Mouse (Mus musculus) liver, adult 2 months (tissue): ENCODE measurements at regions not wholly inside any gene's neighbourhood (a gene's known extent, or its start where the extent isn't known, plus 50 kb on each side); places are given as distances from the start of the nearest gene placed in this dataset.

ENCODE experiments used
- CTCF ChIP-seq: fragments of 200-500 bp; IDR thresholded peaks from 2 replicates; pipeline ENCODE4 v1.5.1; 2011; ENCODE audit warnings: low read depth, low read length, control low read depth
- POLR2A ChIP-seq: fragments of 200-500 bp; IDR thresholded peaks from 2 replicates; pipeline ENCODE4 v1.6.1; 2011; ENCODE audit warnings: low read length, control low read depth; ENCODE audit not compliant: insufficient read depth; ENCODE audit errors: extremely low read depth

DNA sequence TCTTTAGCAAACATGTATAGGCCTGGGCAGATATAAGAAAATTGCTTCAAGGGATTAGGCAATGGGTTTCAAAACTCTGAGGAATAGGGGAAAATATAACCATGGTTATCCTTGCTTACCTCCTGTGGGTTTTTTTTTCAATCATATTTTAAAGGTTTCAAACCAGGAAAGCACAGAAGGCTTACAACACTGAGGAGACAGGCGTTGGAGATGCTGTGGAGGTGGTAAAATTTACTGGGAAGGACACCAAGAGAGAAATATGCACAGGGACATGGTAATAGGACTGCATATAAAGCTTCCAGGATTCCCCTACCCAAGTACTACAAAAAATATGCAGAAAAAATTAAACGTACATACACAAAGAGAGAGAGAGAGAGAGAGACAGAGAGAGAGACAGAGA lies 95.0 kb upstream of the Syt1 start:
- TF ChIP-seq CTCF, result no peak
- TF ChIP-seq POLR2A, result no peak
